Mouse (Mus musculus): ENCODE results near the gene Agpat4. TPM values are rescaled to one million over a fixed set of nuclear protein-coding genes. Genes with fewer than 3 reads are reported as not detected.

The Agpat4 gene
- polyA plus RNA-seq, 1 experiment from 2014 or later = 65.7 TPM

- Histone ChIP-seq H3K36me3 (replicated peaks) (no peaks in the 10 kb centered on the region), H3K9me3 (no peaks in the 10 kb centered on the region), H3K4me3 (no peak overlapping the region), H3K4me2 (no peak overlapping the region), H3K4me1 (peaks cover 29% of the 10 kb centered on the region), H3K27ac (no peak overlapping the region), H3K27me3 (replicated peaks) (no peaks in the 10 kb centered on the region), H3K9ac (no peak overlapping the region)
- 91% methylated on average over 6 of the region's 6 CpGs for WGBS
- no peak for ATAC-seq (replicated peaks)
These were observed 46.0 kb downstream of the Agpat4 start for GRCm38 (mm10) chr17:12164507-12164906.

- Histone ChIP-seq H3K4me1 (peaks cover 30% of the 10 kb centered on the region), H3K4me2 (no peak overlapping the region), H3K9me3 (no peaks in the 10 kb centered on the region), H3K9ac (no peak overlapping the region), H3K36me3 (replicated peaks) (no peaks in the 10 kb centered on the region), H3K4me3 (no peak overlapping the region), H3K27ac (no peak overlapping the region), H3K27me3 (replicated peaks) (no peaks in the 10 kb centered on the region)
- 92% methylated on average over 11 of the region's 11 CpGs for WGBS
- no peak for ATAC-seq (replicated peaks)
These were observed 46.6 kb downstream of the Agpat4 start for GRCm38 (mm10) chr17:12165009-12165695.

DNA sequence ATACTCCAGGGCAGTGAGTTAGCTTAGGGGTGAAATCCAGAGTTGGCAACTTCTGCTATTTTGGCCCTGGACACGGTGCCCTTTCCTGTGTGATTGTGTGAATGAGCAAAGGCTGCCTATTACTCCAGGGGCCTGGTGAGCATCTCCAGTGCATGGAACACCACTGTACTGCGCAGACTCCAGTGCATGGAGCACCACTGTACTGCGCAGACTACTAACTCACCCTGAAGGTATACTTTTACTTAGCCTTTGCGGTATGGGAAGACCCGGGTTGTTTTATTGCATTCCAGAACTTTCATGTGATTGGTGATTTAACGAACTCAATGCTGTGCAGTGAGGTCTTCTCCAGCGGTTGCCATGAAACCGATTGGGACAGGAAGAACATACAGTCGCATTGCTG, 47.2 kb downstream of the Agpat4 start:
- Histone ChIP-seq H3K9me3 (no peaks in the 10 kb centered on the region), H3K36me3 (replicated peaks) (no peaks in the 10 kb centered on the region), H3K4me2 (no peak overlapping the region), H3K4me3 (no peak overlapping the region), H3K27me3 (replicated peaks) (no peaks in the 10 kb centered on the region), H3K27ac (no peak overlapping the region), H3K9ac (no peak overlapping the region), H3K4me1 (peaks cover 30% of the 10 kb centered on the region)
- 96% methylated on average over 9 of the region's 9 CpGs for WGBS
- ATAC-seq (replicated peaks) = no peak

DNA sequence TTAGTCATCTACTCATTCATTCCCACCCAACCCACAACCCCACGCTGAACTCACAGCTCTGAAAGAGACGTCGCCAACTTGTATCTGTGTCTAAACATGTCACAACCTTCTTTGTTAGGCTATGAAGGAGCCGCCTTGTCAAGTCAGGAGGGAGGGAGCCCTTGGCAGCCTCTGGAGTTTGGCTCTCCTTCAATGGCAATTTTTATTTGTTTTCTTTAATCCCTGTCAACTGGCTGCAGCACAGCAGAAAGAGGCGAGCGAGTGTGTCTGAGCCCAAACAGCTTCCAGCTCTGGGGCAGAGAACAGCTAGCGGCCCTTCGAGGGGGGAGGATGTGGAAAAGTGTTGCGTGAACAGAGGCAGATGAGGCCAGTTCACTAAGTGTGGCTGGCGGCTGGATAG, 50.0 kb downstream of the Agpat4 start:
- H3K9ac ChIP-seq = no peak overlapping the region

GRCm38 (mm10) chr17:12169326-12169836, 50.9 kb downstream of the Agpat4 start:
- no peak overlapping the region for H3K4me3 ChIP-seq
- no peak overlapping the region for H3K9ac ChIP-seq
- H3K4me1 ChIP-seq = peaks cover 17% of the 10 kb centered on the region
- H3K36me3 ChIP-seq (replicated peaks) = no peaks in the 10 kb centered on the region
- no peak overlapping the region for H3K27ac ChIP-seq
- H3K9me3 ChIP-seq = no peaks in the 10 kb centered on the region
- no peaks in the 10 kb centered on the region for H3K27me3 ChIP-seq (replicated peaks)
- 77% methylated on average over 12 of the region's 12 CpGs for WGBS
- no peak for ATAC-seq (replicated peaks)
- H3K4me2 ChIP-seq = no peak overlapping the region

More for the DNA sequence above, 50.0 kb downstream of the Agpat4 start:
- H3K27ac ChIP-seq = peak overlapping the region; percentile 2; the same call in 1 of the 2 replicates
- ATAC-seq (replicated peaks) = peak; percentile 63
- no peak overlapping the region for H3K4me2 ChIP-seq
- H3K27me3 ChIP-seq (replicated peaks) = no peaks in the 10 kb centered on the region
- WGBS = 28% methylated on average over 10 of the region's 10 CpGs
- H3K4me1 ChIP-seq = peaks cover 21% of the 10 kb centered on the region
- no peaks in the 10 kb centered on the region for H3K36me3 ChIP-seq (replicated peaks)
- no peak overlapping the region for H3K4me3 ChIP-seq
- no peaks in the 10 kb centered on the region for H3K9me3 ChIP-seq

- WGBS = 75% methylated on average over 7 of the region's 7 CpGs
- no peaks in the 10 kb centered on the region for H3K9me3 ChIP-seq
- H3K27ac ChIP-seq = no peak overlapping the region
- H3K4me3 ChIP-seq = no peak overlapping the region
- H3K4me2 ChIP-seq = no peak overlapping the region
- no peak for ATAC-seq (replicated peaks)
- H3K9ac ChIP-seq = no peak overlapping the region
- no peaks in the 10 kb centered on the region for H3K36me3 ChIP-seq (replicated peaks)
- no peaks in the 10 kb centered on the region for H3K27me3 ChIP-seq (replicated peaks)
- peaks cover 17% of the 10 kb centered on the region for H3K4me1 ChIP-seq
These were observed 52.4 kb downstream of the Agpat4 start for GRCm38 (mm10) chr17:12170791-12171497.

- Histone ChIP-seq H3K4me1 (peaks cover 17% of the 10 kb centered on the region), H3K36me3 (replicated peaks) (no peaks in the 10 kb centered on the region), H3K4me2 (no peak overlapping the region), H3K9me3 (no peaks in the 10 kb centered on the region), H3K4me3 (no peak overlapping the region), H3K27me3 (replicated peaks) (no peaks in the 10 kb centered on the region), H3K27ac (no peak overlapping the region), H3K9ac (no peak overlapping the region)
- ATAC-seq (replicated peaks) = no peak
- WGBS = 82% methylated on average over 2 of the region's 2 CpGs
These were observed 53.2 kb downstream of the Agpat4 start for GRCm38 (mm10) chr17:12171666-12172065.

- H3K9me3 ChIP-seq = no peaks in the 10 kb centered on the region
- ATAC-seq (replicated peaks) = no peak
- H3K27me3 ChIP-seq (replicated peaks) = no peaks in the 10 kb centered on the region
- 97% methylated on average over 5 of the region's 5 CpGs for WGBS
- no peak overlapping the region for H3K9ac ChIP-seq
- no peak overlapping the region for H3K4me3 ChIP-seq
- H3K27ac ChIP-seq = no peak overlapping the region
- H3K4me1 ChIP-seq = peaks cover 8% of the 10 kb centered on the region
- H3K36me3 ChIP-seq (replicated peaks) = no peaks in the 10 kb centered on the region
- no peak overlapping the region for H3K4me2 ChIP-seq
These were observed 55.7 kb downstream of the Agpat4 start for GRCm38 (mm10) chr17:12174221-12174620.

DNA sequence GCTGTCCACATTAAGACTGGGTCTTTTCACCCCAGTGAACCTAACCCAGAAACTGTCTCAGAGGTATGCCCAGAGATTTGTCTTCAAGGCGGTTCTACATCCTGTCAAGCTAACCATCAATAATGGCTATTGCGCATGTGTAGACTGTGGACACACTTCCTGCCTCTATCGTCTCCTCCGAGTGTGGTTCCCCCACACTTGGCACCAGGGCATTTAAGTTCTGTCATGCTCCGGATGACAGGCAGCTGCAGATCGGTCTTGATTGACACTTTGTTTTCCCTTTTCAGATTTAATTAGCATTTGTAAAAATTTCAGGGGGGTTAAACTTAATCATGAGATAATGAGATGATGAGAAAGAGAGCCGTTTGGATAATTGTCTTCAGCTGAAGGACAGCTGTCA, 56.4 kb downstream of the Agpat4 start:
- H3K9me3 ChIP-seq = no peaks in the 10 kb centered on the region
- WGBS = 66% methylated on average over 7 of the region's 7 CpGs
- H3K4me1 ChIP-seq = peaks cover 4% of the 10 kb centered on the region
- no peak overlapping the region for H3K4me2 ChIP-seq
- no peak overlapping the region for H3K27ac ChIP-seq
- H3K27me3 ChIP-seq (replicated peaks) = no peaks in the 10 kb centered on the region
- no peak overlapping the region for H3K9ac ChIP-seq
- no peaks in the 10 kb centered on the region for H3K36me3 ChIP-seq (replicated peaks)
- no peak for ATAC-seq (replicated peaks)
- H3K4me3 ChIP-seq = no peak overlapping the region

DNA sequence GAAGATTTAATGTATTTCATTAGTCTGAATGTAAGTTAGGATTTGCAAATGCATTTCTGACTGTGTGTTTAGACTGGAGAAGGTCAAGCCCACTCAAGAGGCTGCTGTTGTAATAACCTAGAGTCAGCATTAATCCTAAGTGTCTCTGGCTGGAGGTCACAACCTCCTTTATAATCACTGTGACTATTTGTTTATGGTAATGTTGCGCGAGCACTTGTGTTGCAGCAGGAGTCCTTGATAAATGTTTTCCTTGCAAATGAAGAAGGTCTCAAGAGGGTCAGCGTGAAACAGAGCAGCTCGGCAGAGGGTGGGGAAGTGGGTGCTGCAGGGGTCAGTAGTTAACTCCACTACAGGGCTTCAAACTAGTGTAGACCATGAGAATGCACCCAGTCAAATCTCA, 57.1 kb downstream of the Agpat4 start:
- no peaks in the 10 kb centered on the region for H3K36me3 ChIP-seq (replicated peaks)
- H3K4me3 ChIP-seq = no peak overlapping the region
- H3K27ac ChIP-seq = no peak overlapping the region
- no peaks in the 10 kb centered on the region for H3K27me3 ChIP-seq (replicated peaks)
- ATAC-seq (replicated peaks) = no peak
- H3K4me1 ChIP-seq = peaks cover 4% of the 10 kb centered on the region
- WGBS = 75% methylated on average over 4 of the region's 4 CpGs
- H3K9me3 ChIP-seq = no peaks in the 10 kb centered on the region
- no peak overlapping the region for H3K9ac ChIP-seq
- no peak overlapping the region for H3K4me2 ChIP-seq

DNA sequence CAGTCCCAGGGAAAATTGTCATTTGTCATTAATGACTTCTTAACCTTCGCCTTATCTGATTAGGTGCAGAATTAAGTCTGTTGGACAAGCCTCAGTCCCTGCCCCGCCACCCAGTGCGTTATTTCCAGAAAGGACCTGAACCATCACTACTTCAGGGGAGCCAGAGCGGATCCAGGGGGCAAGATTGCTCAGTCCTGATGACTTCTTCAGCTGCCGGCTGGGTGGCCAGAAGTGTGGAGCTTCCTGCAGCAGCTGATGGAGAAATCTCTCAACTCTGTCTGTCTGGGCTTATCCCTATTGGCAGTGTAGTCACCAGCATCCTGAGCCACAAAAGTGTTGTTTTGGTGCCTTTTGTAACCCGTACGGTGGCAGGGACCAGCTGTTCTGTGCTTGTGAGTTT, 60.8 kb downstream of the Agpat4 start:
- no peaks in the 10 kb centered on the region for H3K9me3 ChIP-seq
- H3K27me3 ChIP-seq (replicated peaks) = no peaks in the 10 kb centered on the region
- no peaks in the 10 kb centered on the region for H3K36me3 ChIP-seq (replicated peaks)
- H3K4me2 ChIP-seq = no peak overlapping the region
- H3K9ac ChIP-seq = no peak overlapping the region
- no peak overlapping the region for H3K4me3 ChIP-seq
- H3K4me1 ChIP-seq = peaks cover 4% of the 10 kb centered on the region
- 90% methylated on average over 7 of the region's 7 CpGs for whole genome bisulfite sequencing
- H3K27ac ChIP-seq = no peak overlapping the region
- ATAC-seq (replicated peaks) = no peak

- Histone ChIP-seq H3K27ac (no peak overlapping the region), H3K4me3 (no peak overlapping the region), H3K4me2 (no peak overlapping the region), H3K9ac (no peak overlapping the region), H3K4me1 (peaks cover 4% of the 10 kb centered on the region), H3K27me3 (replicated peaks) (no peaks in the 10 kb centered on the region), H3K9me3 (no peaks in the 10 kb centered on the region), H3K36me3 (replicated peaks) (no peaks in the 10 kb centered on the region)
- no peak for ATAC-seq (replicated peaks)
- 87% methylated on average over 2 of the region's 2 CpGs for WGBS
These were observed 61.3 kb downstream of the Agpat4 start for GRCm38 (mm10) chr17:12179766-12180165.
